Mouse (Mus musculus) mouse trophoblast stem cell (cell line): Measurements from ENCODE around the gene Sctr.

Experiments used
- in situ Hi-C, 2 experiments: fragments of 300-500 bp; cut with MseI, MboI; formaldehyde crosslinking; loops; 2 replicates in 1 of 2; 3 replicates in 1 of 2; pipeline ENCODE4 v1.15.1; 2025

Gene Sctr

DNA sequence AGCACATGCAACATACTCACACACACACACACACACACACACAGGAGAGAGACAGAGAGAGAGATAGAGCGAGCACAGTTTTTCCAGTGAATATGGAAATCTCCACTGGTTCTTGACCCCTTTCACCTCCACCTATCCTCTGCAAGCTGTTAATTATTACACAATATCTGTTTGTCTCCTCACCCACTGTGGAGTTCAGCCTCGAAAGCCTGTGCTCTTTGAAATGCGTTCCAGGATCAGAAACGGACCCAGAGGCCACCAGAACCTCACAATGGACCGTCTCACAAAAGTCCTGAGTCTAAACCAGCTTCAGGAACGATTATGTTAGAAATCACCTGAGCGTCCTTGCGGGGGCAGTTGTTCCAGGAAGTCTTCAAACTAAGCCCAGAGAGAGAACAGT lies 59.5 kb downstream of the Sctr start:
- in situ Hi-C loops, result no loop called here

DNA sequence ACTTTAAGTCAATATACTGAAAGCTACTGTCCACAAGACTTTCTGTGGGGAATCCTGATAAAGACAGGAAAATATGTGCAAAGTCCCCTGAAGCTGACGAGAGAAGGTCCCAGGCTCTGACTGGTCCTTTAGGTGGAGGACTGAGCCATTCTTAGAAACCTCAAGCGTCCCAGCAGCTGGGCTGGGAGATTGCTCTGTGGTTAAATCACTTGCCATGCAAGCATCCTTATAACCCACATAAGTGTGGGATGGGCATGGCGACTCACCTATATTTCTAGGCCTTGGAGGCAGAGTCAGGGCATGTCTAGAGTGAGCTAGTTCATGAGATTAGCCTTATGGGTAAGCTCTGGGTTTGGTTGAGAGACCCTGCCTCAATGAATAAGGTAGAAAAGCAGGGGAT lies 59.9 kb downstream of the Sctr start:
- in situ Hi-C loops, result no loop called here

DNA sequence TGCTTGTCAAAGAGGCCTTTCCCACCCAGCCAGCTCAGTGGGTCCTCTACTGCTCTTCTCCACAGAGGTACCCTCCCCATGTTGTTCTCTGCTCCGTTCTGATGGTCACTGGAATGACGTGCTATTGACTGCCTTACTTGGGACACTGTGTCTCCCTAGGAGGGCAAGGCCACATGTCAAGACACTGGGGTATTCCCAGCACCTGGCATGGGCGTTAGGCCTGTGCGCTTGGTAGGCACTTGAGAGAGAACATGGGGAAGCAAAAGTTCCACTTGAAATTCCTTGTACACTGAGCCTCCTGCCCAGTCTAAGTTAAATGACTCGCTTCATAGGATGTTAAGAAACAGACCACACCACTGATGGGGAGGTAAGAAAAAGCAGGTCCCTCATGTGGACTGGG lies 62.4 kb downstream of the Sctr start:
- in situ Hi-C loops, result no loop called here

DNA sequence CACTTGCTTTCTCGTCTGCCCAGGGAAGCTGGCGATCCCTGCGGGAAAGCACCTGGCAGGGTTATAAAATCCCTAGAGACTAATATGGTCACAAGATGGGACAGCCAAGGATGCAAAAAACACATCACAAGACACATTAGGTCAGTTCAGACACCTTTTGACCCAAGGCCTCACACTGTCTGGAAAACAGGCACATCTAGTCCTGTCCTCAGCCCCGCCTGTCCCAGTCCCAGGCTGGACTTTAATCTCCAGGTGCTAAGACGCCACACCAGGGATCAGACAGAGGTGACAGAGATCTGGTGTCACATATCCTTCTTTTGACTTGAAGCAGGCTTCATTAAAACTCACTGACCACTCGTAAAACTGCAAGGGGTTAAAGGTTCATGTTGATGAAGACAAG lies 63.5 kb downstream of the Sctr start:
- in situ Hi-C loops, result no loop called here

DNA sequence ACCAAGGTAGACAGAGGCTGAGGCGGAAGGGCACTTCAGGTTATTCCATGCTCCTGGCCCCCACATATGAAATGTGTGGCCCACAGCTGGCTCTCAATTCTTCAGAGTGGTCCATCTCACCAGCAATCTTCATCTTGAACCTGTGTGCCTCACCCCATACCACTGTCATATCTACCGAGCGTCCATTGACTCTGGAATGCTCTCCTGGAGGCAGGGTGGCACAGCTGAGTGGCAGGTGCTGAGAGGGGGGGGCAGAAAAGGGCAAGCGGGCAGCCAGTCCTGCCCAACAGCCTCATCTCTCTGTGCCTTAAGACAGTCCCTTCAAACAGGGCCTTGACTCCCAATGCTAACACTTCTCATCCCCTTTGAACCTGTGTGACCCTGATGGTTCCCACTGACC lies 64.4 kb downstream of the Sctr start:
- in situ Hi-C loops, result no loop called here

DNA sequence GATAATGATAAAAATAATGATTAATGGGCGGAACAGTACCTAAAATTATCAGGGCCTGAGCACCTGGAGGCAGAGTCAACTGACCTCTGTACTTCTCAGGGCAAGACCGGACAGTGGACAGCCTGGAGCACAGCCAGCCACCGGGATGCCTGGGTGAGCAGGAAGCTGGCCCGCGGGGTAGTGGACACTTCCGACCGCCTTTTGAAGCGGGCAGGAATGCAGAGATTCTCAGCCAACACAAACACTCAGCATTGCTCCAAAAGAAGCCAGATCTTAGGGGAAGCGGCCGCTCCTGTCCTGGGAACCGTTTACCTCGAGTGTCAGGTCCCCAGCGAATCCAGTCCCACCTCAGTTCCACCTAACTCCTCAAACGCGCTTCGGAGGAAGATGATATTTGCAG lies 66.2 kb downstream of the Sctr start:
- in situ Hi-C loops, result no loop called here

DNA sequence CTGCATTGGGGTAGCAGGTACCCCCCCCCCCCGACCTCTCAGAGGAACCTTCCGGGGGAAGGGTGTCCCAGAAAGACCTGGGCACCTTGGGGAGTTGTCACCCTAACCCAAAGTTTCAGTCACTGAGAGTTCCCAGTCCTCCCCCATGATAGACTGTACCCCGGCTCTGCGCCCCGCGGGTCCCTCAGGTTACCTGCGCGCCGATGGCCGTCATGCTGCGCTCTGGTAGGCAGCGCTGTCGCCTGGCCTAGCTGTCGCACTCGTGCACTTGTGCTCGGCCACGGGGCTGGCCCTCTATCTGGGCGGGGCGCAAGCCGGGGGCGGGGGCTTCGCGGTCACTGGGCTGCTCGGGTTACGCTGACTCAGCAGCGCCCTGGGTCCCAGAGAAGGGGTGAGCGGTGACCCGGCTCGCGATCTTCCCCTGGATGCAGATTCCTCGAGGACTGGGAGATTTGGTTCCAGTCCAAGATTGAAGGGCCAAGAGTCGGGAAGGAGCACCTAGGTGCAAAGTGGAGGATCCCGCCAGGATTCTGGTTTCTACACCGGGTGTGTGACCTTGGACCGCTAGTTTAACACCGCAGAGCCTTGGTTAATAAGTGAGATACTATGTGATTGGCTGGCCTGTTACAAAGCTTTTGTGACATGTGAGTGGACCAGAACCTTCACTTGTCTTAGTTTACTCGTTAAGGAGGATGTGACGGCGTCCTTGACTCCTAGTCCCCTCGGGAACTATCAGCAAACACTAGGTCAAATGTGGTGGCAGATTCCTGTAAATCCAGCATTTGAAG lies 67.0 kb downstream of the Sctr start, which contains the start of gene Tmem37:
Tmem37 (minus strand) TSS at position 556 of the 788 bp plus-strand sequence.
- in situ Hi-C loops, result no loop called here

DNA sequence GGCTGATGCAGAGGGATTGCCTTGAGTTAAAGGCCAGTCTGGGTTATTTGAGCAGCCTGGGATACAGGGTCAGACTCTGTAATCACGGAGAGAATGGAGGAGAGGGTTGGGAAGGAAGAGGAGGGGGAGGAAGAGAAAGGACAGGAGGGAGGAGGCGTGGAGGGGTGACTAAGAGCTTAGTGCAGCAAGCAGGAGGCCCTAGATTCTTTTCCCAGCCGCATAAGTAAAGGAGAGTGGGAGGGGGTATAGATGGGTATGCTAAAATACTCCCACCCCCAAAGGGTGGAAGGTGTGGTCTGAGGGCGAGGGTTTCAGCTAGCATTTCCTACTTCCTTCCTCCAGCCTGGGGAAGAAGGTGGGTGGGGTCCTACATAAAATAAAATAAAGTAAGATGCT lies 67.6 kb downstream of the Sctr start:
- in situ Hi-C loops, result no loop called here

DNA sequence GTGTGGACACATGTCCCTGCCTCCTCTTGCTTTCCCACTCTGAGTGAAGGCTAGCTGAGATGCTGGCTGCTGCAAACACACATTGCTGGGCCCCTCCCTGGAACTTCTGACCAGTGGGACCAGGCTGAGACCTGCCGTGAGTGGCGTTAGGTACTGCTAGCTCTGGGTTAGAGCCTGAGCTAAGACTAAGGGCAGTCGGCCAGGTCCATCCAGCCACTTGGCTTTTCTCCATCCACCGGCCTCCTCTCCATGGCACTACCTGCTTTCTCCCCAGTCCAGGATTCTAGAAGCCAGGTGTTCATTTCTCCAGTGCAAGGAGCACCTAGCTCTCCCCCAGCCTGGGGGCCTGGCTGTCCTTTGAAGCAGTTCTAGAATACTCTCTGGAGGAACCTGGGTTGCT lies 68.2 kb downstream of the Sctr start:
- in situ Hi-C loops, result no loop called here

DNA sequence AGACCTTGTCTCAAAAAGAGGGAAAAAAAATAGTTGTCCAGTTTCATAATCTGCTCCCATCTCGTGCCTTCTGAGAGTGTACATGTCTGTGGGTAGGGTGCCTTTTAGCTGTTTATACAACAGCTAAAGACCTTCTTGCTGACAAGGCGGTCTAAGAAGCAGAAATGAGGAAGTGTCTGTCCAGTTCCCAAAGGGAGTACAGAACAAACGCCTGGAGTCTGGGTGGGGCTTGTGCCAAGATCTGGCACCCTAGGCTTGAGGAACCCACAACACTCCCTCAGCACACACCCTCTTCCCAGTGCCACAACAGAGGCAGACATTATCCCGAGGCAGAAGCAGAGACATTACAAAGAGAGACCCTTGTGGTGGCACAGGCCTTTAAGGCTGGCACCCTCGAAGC lies 68.8 kb downstream of the Sctr start:
- in situ Hi-C loops, result no loop called here

DNA sequence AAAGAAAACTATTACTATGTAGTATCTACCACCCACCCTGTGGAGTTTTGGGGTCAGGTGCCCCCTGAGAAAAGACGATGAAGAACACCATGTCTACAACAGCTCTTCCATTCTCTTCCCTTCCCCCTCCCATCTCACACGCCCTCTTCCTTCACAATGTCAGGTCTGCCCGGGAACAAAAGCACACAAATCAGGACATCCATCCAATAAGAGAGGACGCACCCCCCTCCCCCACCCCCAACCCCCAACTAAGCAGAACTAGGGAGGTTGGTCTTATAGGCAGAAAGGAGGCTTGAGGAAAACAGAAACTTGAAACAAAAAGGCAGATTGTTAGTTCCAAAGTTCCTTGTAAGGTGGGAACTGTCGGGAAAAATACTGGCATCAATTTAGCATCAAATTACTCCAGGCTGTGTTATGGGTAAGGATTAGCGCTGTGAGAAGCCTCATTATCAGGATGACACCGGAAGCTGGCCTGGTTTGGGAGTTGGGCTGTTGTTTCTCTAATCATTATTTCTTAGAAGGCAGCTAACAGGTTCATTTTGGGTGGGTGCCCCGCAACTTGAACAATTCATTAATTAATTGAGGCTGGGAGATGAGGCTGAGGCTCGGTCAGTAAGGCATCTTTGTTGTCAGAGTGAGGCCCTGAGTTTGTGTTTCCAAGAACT lies 71.2 kb downstream of the Sctr start:
- in situ Hi-C loops, result no loop called here

DNA sequence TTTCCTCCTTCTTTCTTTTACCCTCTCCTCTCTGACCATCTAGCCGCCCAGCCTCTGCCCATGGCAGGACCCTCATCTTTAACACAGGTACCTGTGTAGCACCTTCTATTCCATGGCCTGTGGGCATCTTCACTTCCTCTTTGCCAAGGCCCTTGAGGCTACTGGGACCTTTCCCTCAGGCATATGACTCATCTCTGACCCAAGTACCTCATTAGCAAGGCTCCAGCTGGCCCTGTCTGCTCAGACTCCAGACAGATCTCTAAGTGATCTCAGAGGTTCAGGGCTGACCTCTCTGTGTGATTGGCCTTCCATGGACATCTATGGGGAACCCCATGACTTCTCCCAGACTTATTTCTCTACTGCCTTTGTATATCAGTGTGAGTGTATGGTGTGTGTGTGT lies 73.9 kb downstream of the Sctr start:
- in situ Hi-C loops, result no loop called here

DNA sequence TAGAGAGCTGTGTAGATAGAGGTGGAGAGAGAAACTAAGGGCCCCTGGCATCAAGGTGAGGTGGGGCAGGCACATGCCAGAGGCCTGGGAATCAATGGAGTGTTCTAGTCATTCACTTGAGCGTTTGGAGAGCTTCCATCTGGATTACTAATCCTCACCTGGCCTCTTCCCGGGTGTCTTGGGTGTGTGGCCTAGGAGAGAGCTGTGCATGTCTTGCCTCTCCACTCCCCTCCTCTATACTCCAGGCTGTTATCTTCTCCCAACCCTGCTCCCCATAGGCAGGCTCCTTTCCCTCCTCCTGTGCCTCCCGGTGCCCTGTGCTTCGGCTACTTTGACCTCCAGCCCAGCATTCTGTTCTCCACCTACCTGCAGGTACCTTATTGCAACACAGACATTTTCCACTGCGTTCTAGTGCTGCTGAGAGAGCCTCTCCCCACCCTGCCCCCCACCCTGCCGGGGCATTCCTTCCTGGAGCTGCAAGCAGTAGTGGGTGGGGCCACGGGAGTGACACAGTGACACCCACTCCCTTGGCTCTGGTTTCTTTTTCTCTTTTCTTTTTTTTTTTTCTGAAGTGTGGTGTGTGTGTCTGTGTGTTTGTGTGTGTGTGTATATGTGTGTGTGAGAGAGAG lies 76.4 kb downstream of the Sctr start:
- in situ Hi-C loops, result no loop called here

DNA sequence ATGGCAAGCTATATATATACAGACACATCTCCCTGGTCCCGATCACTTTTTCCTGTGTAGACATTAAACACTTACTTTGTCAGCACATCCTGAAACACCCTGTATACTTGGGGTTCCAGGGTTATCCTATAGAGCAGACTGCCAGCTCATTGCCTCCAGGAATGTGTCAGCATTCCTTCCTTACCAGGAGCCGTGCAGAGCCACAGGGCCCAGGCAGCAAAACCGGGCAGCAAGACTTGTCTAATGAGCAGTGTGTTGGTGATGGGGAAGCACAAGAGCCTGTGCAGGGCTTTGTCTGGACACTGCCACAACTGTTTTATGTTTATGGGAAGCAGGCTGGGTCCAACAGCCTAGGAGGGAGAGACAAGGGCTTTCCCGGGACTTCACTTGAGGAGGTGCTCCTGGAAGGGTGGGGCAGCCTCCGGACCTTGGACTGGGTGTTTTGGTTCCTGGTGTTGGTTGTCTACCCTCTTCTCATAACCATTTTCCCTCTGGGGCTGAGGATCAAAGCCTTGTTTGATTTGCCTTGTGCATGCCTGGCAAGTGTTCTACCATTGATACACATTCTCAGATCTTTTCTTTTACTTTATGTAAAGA lies 77.3 kb downstream of the Sctr start:
- in situ Hi-C loops, result no loop called here

DNA sequence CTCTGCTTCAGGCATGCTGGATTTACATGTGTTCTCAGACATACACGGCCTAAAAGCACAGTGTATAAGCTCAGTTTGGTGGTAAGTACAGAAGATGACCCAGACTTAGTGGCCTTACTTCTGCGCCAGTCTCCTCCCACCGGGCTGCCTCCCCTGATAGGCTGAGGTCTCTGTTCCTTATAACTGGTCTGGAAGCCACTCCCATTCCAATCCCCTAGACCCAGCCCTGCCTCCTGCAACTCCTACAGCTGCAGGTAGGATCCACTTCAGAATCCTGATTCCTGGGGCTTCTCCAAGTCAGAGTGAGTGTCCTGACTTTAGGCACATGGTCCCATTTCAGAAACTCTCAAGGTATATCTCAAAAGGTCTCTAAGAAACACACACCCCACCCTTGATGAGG lies 79.0 kb downstream of the Sctr start:
- in situ Hi-C loops, result loop anchor here in 1 of 2 experiments (5.0 kb wide), 1 partner anchor 53 kb away; no protein-coding TSS in a partner anchor

DNA sequence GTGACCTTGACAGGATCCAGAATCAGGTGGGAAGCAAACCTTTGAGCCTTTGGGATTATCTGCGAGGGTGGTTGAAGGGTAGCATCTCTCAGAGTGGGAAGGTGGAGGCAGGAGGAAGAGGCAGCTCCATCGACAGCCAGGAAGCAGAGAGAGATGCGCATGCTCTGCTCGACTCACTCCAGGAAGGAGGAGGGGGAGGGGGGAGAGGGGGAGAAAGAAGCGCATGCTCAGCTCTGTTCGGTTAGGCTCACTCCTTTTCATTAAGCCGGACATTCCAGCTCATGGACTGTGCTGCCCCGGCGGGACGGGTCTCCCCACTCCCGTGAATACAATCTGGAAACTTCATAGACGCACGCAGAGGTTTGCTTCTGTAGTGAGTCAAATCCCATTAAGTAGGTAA lies 80.0 kb downstream of the Sctr start:
- in situ Hi-C loops, result loop anchor here in 1 of 2 experiments (5.0 kb wide), 1 partner anchor 54 kb away; no protein-coding TSS in a partner anchor

DNA sequence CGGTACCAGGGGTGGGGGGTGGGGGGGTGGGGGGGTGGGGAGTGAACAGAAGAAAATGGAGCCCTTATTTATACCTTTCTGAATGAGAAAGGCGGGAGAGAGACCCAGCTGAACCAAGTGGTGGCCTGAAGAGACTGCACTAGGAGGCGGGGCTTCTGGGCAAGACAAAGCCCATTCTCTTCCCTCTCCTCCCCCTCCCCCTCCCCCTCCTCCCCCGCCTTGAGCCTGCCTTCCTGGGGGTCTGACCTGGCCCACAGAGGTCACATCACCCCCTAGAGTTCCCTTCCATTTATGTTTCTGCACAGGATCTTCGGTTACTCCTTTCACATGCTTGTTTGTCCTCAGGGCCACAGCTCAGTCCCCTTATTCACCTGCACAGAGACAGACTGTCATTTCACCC lies 82.5 kb downstream of the Sctr start:
- in situ Hi-C loops, result loop anchor here in 1 of 2 experiments (5.0 kb wide), 1 partner anchor 57 kb away; no protein-coding TSS in a partner anchor

DNA sequence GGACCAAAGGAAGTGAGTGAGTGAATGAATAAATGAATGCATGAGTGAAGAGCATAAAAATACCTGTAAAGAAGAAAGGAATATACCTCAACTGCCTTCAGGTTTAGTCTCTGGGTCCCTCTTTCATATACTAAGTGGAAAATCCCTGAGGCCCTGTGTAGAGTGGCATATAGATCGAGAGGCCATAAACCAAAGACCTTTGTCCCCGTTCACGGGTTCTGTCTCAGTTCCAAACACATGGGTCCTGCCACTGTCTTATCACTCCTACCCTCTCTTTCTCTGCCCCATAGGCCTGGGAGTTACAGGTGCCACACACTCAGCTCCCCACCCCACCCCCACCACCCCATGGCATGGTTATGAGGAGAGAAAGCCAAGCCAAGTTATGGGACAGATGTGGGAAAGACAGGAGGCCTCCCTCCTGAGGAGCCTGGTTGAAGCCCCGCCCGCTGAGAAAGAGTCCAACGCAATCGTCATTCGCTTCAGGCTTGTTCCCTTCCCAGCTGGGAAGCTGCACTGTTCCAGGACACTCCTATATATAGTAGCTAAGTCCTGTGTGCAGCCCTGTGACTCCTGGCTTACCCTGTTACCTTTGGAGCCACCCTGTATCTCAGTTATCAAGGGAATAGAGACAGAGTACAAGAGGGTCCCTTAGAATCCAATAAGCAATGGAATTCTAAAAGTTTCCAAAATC lies 84.3 kb downstream of the Sctr start:
- in situ Hi-C loops, result loop anchor here in 1 of 2 experiments (5.0 kb wide), 1 partner anchor 59 kb away; no protein-coding TSS in a partner anchor

DNA sequence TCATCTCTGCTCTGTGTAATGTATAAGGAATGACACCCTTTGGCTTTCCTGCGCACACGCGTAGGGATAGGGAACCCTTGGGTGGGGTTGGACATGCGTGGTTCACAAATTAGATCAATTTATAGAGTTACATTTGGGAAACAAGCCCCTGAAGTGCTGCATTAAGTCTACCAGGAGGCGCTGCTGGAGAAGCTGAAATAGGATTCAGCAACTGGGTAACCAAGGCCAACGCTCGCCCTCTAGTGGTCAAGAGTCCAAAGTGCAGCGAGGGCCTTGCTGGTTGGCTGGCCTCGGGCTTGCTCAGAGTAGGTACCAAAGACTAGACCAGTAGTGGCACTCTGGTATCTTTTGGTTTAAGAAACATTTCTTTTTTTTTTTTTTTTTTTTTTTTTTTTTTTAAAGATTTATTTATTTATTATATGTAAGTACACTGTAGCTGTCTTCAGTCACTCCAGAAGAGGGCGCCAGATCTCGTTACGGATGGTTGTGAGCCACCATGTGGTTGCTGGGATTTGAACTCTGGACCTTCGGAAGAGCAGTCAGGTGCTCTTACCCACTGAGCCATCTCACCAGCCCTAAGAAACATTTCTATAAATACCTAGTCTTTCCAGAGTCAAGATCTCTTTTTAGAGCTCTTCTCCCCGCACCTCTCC lies 86.9 kb downstream of the Sctr start:
- in situ Hi-C loops, result loop anchor here in 1 of 2 experiments (5.0 kb wide), 1 partner anchor 61 kb away; no protein-coding TSS in a partner anchor

DNA sequence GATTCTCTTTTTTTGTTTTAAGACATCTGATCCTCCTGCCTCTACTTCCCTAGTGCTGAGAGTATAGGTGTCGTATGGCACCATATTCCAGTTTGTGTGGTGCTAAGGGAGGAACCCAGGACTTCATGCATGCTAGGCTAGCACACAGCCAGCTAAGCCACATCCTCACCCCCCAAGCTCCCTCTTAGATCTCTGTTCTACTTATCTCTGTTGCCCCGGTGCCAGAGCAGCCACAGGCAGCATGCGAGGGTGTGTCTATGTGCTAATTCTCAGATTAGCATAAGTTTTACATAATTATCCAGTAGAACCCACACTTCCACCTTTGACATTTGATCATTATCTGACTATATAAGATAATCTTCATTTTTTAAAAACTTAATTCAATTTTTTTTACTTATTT lies 88.2 kb downstream of the Sctr start:
- in situ Hi-C loops, result loop anchor here in 1 of 2 experiments (5.0 kb wide), 1 partner anchor 63 kb away; no protein-coding TSS in a partner anchor

DNA sequence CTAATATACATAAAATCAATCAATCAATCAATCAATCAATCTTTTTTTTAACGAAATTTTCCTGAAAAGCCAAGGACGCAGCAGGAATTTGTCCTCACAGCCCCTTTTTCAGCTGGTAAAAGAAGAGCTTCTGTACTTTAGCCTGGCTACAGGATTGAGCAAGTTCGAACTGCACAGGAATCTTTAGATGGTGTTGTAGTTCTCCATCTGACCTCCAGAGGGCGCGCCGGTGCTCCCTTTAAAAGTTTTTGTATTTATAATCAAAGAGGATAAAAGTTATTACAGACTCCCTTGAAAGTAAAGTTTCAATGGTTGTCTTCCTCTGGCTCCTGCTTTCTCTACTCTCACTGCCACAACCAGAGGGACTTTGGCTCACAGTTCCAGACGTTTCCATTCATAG lies 91.6 kb downstream of the Sctr start:
- in situ Hi-C loops, result no loop called here
